Mouse (Mus musculus) small intestine, adult 2 months (tissue): ENCODE measurements at regions not wholly inside any gene's neighbourhood (a gene's known extent, or its start where the extent isn't known, plus 50 kb on each side); places are given as distances from the start of the nearest gene placed in this dataset.

Experiments used
- H3K27ac ChIP-seq: fragments of 200-500 bp; 2 replicates; pipeline ENCODE4 v1.5.1; 2012; ENCODE audit warnings: low read depth, low read length, control low read depth, inconsistent platforms; ENCODE audit not compliant: insufficient read depth
- H3K27me3 ChIP-seq: fragments of 200-500 bp; 2 replicates; pipeline ENCODE4 v1.6.1; 2012; ENCODE audit warnings: mild to moderate bottlenecking, moderate library complexity, low read length, inconsistent platforms; ENCODE audit not compliant: control insufficient read depth, insufficient read depth
- H3K36me3 ChIP-seq: fragments of 200-500 bp; 2 replicates; pipeline ENCODE4 v1.6.1; 2012; ENCODE audit warnings: mild to moderate bottlenecking, low read length, control low read depth, inconsistent platforms; ENCODE audit not compliant: control insufficient read depth, insufficient read depth
- H3K4me1 ChIP-seq: fragments of 200-500 bp; 2 replicates; pipeline ENCODE4 v1.6.1; 2012; ENCODE audit warnings: low read length, inconsistent platforms, mixed read lengths; ENCODE audit not compliant: control insufficient read depth, insufficient read depth, insufficient read length
- H3K4me3 ChIP-seq: fragments of 200-500 bp; 2 replicates; pipeline ENCODE4 v1.5.1; 2012; ENCODE audit warnings: low read depth, mild to moderate bottlenecking, control low read depth, inconsistent platforms, low read length, moderate library complexity
- CTCF ChIP-seq: fragments of 200-500 bp; IDR thresholded peaks from 2 replicates; pipeline ENCODE4 v1.5.1; 2012; ENCODE audit warnings: low read depth, mild to moderate bottlenecking, control low read depth, inconsistent platforms, low read length, moderate library complexity, mixed read lengths; ENCODE audit not compliant: insufficient replicate concordance, insufficient read length; ENCODE audit errors: extremely low read depth
- POLR2A ChIP-seq: fragments of 200-500 bp; IDR thresholded peaks from 2 replicates; pipeline ENCODE4 v1.6.1; 2012; ENCODE audit warnings: low read depth, mild to moderate bottlenecking, control low read depth, inconsistent platforms, low read length, moderate library complexity
- WGBS: fragments of 180-500 bp; shearing (Covaris S2); methylation state at CpG from one replicate; pipeline ENCODE4 v1.1.7; 2018; 5-methylcytosine and 5-hydroxymethylcytosine counted together

- Histone ChIP-seq H3K36me3 (no peaks in the 10 kb centered on the region), H3K4me3 (no peak overlapping the region), H3K4me1 (no peaks in the 10 kb centered on the region), H3K27me3 (no peaks in the 10 kb centered on the region), H3K27ac (no peak overlapping the region)
- no peak for TF ChIP-seq CTCF
- no peak for TF ChIP-seq POLR2A
- WGBS, result 71% methylated on average over 2 of the region's 2 CpGs
Observed at GRCm38 (mm10) chr1:184324234-184324633, 290.1 kb upstream of the 1700056E22Rik start.

GRCm38 (mm10) chr1:184320521-184321177 lies 286.5 kb upstream of the 1700056E22Rik start:
- WGBS, result 82% methylated on average over 3 of the region's 3 CpGs
- Histone ChIP-seq H3K4me3 (no peak overlapping the region), H3K4me1 (no peaks in the 10 kb centered on the region), H3K36me3 (no peaks in the 10 kb centered on the region), H3K27me3 (no peaks in the 10 kb centered on the region), H3K27ac (no peak overlapping the region)
- TF ChIP-seq POLR2A (no peak), CTCF (no peak)

DNA sequence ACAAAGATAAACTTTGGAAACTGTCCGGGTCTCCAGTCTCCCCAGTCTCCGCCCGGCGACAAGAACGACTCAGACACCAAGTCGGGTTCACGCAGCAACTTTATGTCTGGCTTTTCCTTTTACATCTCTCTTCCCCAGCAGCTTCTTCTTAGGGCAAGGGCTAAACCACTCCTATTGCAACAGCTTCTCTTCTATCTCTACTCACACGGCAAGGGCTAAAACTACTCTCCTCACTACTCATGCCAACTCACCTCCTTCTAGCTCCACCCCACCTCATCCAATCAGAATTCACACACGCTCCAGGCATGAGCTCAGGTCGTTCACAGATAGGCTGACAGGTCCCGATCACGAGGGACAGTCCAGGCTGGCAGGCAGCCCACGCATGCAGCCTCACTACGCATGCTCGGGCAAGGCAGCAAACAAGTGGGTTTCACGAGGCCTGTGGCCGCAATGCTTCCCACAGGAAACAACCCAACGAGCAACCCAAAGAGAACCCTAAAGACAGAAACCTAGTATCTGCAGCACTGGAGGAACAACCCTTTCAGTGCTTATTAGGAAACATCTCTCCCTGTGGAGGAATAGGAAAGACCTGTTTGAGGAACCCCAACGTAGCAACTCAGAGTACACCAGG lies 276.2 kb upstream of the 1700056E22Rik start:
- TF ChIP-seq CTCF, result no peak
- TF ChIP-seq POLR2A, result no peak
- Histone ChIP-seq H3K36me3 (no peaks in the 10 kb centered on the region), H3K4me3 (no peak overlapping the region), H3K27me3 (no peaks in the 10 kb centered on the region), H3K4me1 (no peaks in the 10 kb centered on the region), H3K27ac (no peak overlapping the region)
- 76% methylated on average over 19 of the region's 19 CpGs for WGBS

- Histone ChIP-seq H3K27ac (no peak overlapping the region), H3K27me3 (no peaks in the 10 kb centered on the region), H3K4me3 (no peak overlapping the region), H3K36me3 (no peaks in the 10 kb centered on the region), H3K4me1 (no peaks in the 10 kb centered on the region)
- TF ChIP-seq POLR2A (no peak), CTCF (no peak)
- 91% methylated on average over 4 of the region's 4 CpGs for WGBS
Observed at GRCm38 (mm10) chr1:184304813-184305212, 270.7 kb upstream of the 1700056E22Rik start.

GRCm38 (mm10) chr1:184304204-184304603 lies 270.1 kb upstream of the 1700056E22Rik start:
- Histone ChIP-seq H3K4me1 (no peaks in the 10 kb centered on the region), H3K27ac (no peak overlapping the region), H3K36me3 (no peaks in the 10 kb centered on the region), H3K27me3 (no peaks in the 10 kb centered on the region), H3K4me3 (no peak overlapping the region)
- WGBS, result 69% methylated on average over 4 of the region's 4 CpGs
- TF ChIP-seq POLR2A, result no peak
- TF ChIP-seq CTCF, result no peak

- Histone ChIP-seq H3K27ac (no peak overlapping the region), H3K27me3 (no peaks in the 10 kb centered on the region), H3K4me3 (no peak overlapping the region), H3K4me1 (no peaks in the 10 kb centered on the region), H3K36me3 (no peaks in the 10 kb centered on the region)
- TF ChIP-seq CTCF (no peak), POLR2A (no peak)
- WGBS, result 77% methylated on average over 1 of the region's 1 CpGs
Observed at GRCm38 (mm10) chr1:184298701-184299100, 264.6 kb upstream of the 1700056E22Rik start.

- Histone ChIP-seq H3K36me3 (no peaks in the 10 kb centered on the region), H3K4me3 (no peak overlapping the region), H3K4me1 (no peaks in the 10 kb centered on the region), H3K27me3 (no peaks in the 10 kb centered on the region), H3K27ac (no peak overlapping the region)
- no peak for TF ChIP-seq POLR2A
- TF ChIP-seq CTCF, result no peak
- WGBS, result 63% methylated on average over 4 of the region's 4 CpGs
Observed at GRCm38 (mm10) chr1:184297001-184297740, 263.1 kb upstream of the 1700056E22Rik start.
